Mouse (Mus musculus) cerebellum, adult 8-10 months (tissue): ENCODE data around the gene Pdpk1.

Experiments used
- DNase-seq: peaks from one replicate; pipeline ENCODE4 v3.0.0; 2022

The Pdpk1 gene

DNA sequence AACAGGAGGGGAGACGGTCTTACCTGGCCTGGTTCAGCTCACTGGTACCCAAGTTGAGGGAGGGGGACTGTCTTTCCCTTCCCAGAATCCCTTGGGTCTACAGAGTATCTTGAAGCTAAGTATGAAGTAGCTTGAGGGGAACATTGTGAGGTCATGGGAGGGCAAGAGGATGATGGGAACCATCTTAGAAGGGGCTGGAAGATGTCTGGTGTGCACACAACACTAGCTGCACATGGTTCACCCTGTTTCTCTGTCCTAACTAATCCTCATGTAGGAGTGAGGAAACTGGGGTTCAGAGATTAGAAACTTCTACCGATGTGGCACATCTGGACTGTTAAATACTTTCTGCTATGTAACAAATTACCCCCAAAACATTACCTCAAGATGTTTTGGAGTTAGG is at the start of gene Pdpk1:
TSS of gene Pdpk1 (minus strand) at position 101 of the 400 bp plus-strand sequence.
- DNase-seq = no peak

- DNase-seq = no peak
Observed at GRCm38 (mm10) chr17:24199741-24200140, 49.0 kb upstream of the Pdpk1 start.

DNA sequence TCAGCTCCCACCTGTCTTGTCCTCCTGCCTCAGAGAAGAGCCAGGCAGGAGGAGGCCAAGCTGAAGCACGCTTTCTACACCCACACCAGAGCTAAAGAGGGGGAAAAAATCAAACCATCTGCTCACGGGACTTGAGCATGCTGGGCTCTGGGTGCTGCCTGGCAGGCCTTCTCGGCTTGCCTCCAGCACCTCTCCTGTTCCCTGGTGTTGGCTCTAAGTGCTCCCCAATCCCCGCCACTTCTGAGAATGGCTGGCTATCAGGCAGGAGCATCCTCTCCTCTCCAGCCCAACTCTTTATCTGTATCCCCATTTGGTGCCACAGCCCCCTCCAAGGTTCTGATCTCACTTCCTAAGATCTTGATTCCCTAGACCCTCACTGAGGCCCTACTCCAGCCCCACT is 48.5 kb upstream of the Pdpk1 start:
- peak; percentile 55 for DNase-seq

GRCm38 (mm10) chr17:24197032-24197824 is 46.5 kb upstream of the Pdpk1 start:
- DNase-seq = no peak

GRCm38 (mm10) chr17:24195349-24195748 is 44.6 kb upstream of the Pdpk1 start:
- no peak for DNase-seq

DNA sequence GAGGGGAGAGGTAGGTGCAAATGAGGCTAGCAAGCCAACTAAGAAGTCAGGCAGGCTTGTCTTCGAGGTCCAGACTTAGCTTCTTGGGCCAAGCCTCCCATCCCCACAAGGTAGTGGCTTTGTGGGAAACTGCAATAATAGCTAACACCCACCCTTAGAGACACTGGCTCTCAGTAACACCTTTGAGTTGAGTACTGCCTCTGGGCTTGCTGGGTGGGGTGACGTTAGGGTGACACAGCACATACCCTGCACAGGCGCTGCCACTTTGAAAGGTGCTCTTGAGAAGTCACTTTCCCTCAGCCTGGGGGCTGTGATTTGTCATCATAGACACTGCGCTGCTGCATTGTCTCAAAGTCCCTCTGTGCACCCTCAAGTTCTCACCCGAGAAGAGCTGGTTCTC is 43.0 kb upstream of the Pdpk1 start:
- no peak for DNase-seq

GRCm38 (mm10) chr17:24193268-24193667 is 42.5 kb upstream of the Pdpk1 start:
- no peak for DNase-seq

GRCm38 (mm10) chr17:24192848-24193247 is 42.1 kb upstream of the Pdpk1 start:
- DNase-seq = no peak

- no peak for DNase-seq
Observed at GRCm38 (mm10) chr17:24191481-24191880, 40.8 kb upstream of the Pdpk1 start.

DNA sequence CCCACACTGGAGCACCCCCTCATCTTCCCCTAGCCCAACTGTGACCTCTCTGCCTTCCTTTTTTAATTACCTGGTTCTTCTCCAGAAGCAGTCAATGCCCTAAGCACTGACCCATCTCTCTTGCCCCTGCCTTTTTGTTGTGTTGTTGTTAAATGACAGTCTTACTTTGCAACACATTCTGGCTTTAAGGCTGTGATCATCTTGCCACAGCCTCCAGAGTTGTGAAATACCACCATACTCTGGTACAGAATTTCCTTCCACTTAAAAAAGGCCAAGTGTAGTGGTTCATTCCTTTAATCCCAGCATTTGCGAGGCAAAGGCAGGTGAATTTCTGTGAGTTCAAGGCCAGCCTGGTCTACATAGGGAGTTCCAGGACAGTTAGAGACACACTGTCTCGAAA is 40.2 kb upstream of the Pdpk1 start:
- DNase-seq = no peak

DNA sequence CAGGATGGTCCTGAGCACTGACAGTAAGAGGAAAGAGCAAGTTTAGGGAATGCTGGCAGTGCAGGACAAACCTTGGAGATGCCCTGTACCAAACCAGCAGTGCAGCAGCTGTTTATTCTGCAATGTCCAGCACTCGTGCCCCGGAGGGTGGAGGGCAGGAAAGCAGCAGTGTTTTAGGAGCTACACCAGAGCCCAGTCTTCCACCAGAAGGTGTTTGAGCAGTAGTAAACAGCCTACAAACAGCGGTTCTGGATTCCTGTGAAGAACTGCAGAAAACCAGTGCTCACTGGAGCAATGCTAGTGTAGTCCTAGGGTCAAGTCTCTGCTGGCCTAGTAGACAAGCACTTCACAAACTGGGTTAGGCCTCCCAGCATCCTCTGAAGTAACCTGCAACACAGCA is 23.5 kb upstream of the Pdpk1 start:
- DNase-seq = no peak

DNA sequence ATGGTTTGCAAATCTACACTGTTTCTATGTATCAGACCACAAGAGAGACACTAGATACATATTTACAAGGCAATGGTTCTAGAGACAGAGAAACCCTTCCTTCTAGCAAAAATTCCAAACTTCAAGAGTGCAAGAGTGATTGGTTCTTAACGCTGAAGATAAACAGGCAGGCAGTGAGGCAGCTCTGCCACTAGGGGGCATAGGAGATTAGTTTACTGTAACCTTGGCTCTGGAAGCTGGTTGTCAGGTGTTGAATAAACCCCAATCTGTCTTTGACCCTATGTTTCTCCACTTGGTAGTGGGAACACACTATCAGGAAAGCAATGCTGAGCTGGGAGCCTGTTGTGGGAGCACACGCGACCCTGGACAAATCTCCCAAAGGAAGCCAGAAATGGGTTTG is 22.7 kb upstream of the Pdpk1 start:
- peak; percentile 75 for DNase-seq

GRCm38 (mm10) chr17:24171738-24172137 is 21.0 kb upstream of the Pdpk1 start:
- DNase-seq = no peak

GRCm38 (mm10) chr17:24170729-24171128 is 20.0 kb upstream of the Pdpk1 start:
- DNase-seq = no peak

GRCm38 (mm10) chr17:24170125-24170524 is 19.4 kb upstream of the Pdpk1 start:
- DNase-seq = no peak

GRCm38 (mm10) chr17:24169317-24170065 is 18.8 kb upstream of the Pdpk1 start, which contains the start of gene Atp6v0c:
Gene Atp6v0c, minus strand, starts transcription at chr17:24169702.
- DNase-seq = peak; percentile 98

DNA sequence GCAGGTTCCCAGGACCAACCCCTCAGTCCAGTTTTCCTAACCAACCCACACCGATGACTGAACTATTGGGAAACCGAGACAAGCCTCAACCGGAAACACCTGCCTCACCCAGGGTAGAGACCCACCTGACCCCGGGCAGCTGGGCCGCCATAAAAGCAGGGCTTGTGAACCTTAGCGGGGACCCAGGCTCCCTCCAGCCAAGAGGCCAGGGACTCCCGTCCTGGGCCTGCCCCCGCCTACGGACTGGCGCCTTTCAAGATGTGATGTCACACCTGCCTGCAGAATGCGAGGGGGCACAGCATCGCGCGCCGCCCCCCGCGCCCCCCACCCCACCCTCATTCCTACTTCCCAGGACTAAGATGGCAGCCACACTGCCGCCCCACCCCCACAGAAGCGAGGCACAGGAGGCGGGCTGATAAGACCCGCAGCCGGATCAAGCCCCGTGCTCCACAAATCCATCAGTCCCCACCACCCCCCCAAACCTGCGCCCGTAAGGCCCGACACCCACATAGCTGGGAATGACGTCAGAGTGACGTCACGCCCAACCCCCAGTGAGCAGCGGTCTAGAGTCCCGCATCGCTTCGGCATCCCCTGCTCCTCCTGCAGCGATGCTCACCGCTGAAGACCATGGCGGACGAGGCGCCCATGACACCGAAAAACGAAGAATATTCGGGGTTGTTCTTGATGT is 18.0 kb upstream of the Pdpk1 start:
- peak; percentile 73 for DNase-seq

GRCm38 (mm10) chr17:24167891-24168505 is 17.3 kb upstream of the Pdpk1 start:
- no peak for DNase-seq

GRCm38 (mm10) chr17:24167120-24167519 is 16.4 kb upstream of the Pdpk1 start:
- DNase-seq = no peak

DNA sequence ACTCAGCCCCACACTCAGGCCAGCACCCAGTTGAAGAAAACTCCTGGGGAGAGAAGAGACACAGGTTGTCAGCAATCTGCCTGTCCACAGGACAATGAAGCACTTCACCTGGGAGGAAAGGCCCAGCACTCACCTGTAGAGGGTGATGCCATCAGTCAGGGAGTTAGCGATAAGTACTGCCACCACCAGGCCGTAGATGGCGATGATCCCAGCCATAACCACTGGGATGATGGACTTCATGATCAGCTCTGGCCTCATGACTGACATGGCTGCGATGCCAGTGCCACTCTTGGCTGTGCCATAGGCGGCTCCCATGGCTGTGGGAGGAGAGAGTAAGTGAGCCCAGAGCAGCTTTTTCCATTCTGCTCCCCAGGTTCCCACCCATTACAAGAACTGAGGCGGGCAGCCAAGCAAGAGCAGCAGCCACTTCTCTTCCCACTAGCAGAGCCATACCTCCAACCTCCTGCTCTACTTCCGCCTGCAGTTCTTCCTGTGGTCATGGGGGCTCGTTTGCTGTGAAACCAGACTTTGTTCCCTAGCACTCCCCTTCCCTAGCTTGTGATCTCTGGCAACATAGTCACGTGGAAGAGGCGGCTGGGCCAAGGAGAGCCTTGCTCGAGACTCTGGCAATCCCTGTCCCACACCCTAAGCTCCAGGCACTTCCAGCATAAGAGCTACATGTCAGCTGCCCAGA is 14.0 kb upstream of the Pdpk1 start:
- no peak for DNase-seq

DNA sequence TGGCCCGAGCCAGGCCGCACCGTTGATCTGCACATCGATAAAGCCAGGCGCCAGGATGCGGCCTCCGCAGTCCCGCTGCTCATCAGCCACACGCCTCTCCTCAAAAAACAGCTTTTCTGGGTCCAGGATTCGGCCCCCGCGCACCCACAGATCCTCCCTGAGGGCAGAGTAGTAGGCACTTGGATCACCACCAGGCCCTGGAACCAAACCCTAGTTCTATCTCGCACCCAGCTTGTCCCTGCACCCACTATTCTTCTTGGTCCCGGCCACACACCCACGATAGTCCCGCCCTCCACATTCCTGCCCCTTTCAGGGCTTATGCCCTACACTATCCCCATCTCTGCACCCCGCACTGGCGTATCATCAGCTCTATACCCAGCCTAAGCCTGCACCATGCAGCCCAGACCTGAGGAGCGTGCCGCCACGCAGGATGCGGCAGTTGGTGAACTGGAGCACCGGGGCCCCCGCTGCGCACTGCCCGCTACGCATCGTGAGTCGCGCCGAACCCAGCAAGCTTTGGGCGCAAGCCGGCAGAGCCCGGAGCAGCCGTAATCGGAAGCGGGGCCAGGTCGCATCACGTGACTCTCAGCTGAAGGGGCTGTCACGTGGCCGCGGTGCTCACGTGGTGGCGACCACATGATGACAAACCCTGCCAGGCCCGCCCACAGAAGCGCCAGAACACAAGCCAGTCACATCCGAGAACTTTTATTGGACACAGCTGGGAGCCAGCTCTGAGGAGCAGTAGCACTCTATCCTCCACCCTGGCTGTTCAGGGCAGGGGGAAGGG is 12.6 kb upstream of the Pdpk1 start, which contains the start of gene Amdhd2:
TSS of gene Amdhd2 (minus strand) at position 591 of the 787 bp plus-strand sequence.
- peak; percentile 91 for DNase-seq
